Mouse (Mus musculus) testis, adult 2 months (tissue): ENCODE measurements at regions not wholly inside any gene's neighbourhood (a gene's known extent, or its start where the extent isn't known, plus 50 kb on each side); places are given as distances from the start of the nearest gene placed in this dataset.

ENCODE experiments used
- CTCF ChIP-seq: fragments of 200-500 bp; IDR thresholded peaks from 2 replicates; pipeline ENCODE4 v1.5.1; 2012; ENCODE audit warnings: low read depth, mild to moderate bottlenecking, inconsistent platforms, low read length, moderate library complexity; ENCODE audit not compliant: control insufficient read depth, insufficient read depth, insufficient replicate concordance
- POLR2A ChIP-seq: fragments of 200-500 bp; IDR thresholded peaks from 2 replicates; pipeline ENCODE4 v1.6.1; 2012; ENCODE audit warnings: low read depth, mild to moderate bottlenecking, inconsistent platforms, low read length, moderate library complexity; ENCODE audit not compliant: control insufficient read depth

- TF ChIP-seq CTCF (no peak), POLR2A (no peak)
These were observed 254.0 kb upstream of the Myt1l start for GRCm38 (mm10) chr12:29274166-29274565.
